Mouse (Mus musculus): ENCODE measurements around the gene Ucma.

The Ucma gene

GRCm38 (mm10) chr2:5007107-5007506 is 31.2 kb downstream of the Ucma start:
- DNase-seq = no peak

GRCm38 (mm10) chr2:5011898-5012490 is 36.1 kb downstream of the Ucma start:
- no peak for DNase-seq

- DNase-seq = peak; percentile 89 to 90
These were observed 36.8 kb downstream of the Ucma start, which contains the start of gene Mcm10 for GRCm38 (mm10) chr2:5012491-5013324. Mcm10 (minus strand) TSS chr2:5012791.

DNA sequence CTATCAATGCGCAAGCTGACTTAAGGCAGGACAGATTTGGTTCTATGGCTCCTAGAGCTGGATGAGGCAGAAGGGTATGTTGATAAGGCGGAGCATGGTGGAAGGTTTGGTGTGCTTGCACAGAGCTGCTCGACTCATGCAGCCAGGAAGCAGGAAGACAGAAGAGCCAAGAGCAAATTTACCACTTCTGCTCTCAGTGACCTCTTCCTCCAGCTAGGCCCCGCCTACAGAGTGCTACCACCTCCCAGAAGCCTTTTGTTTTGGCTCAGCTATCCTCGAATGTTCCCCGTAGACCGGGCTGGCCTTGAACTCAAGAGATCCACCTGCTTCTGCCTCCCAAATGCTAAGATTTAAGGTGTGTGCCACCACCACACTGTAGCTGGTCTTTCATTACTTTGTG is 38.7 kb downstream of the Ucma start:
- no peak for DNase-seq

GRCm38 (mm10) chr2:5015527-5015926 is 39.6 kb downstream of the Ucma start:
- no peak for DNase-seq

DNA sequence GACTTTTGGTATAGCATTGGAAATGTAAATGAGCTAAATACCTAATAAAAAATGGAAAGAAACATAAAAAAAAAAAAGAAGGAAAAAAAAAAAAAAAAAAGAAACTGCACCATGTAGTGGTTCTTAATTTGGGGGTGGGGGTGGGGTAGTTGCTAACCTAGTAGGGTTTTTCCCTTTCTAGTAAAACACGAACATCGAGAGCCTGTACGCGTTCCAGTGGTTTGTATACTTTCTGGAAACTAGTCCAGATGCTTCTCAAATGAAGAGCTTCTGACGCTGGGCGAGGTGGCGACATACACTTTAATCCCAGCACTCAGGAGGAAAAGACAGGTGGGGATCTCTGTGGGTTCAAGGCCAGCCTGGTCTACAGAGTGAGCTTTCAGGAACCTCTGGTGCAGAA is 41.0 kb downstream of the Ucma start:
- DNase-seq = no peak

GRCm38 (mm10) chr2:5019708-5020107 is 43.8 kb downstream of the Ucma start:
- DNase-seq = no peak

DNA sequence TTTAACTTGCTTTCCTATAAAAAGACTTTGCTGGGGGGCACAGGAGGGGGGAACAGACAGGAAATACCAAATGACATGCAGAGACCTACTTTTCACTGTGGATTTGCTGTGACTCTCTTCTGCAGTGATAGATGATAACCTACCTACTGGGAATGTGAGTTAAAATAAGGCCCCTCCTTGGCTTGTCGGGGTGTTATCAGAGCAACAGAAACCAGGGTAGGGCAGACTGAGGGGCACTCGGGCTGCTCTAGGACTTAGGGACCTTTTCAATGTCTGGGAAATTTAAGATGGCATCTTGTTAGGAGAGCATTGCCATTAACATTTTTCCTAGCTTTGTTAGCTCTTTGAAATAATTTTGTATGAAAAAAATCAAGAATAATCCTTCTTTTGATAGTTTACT is 47.4 kb downstream of the Ucma start:
- no peak for DNase-seq

- DNase-seq = no peak
These were observed 47.9 kb downstream of the Ucma start for GRCm38 (mm10) chr2:5023699-5024399.

GRCm38 (mm10) chr2:5025162-5025733 is 49.3 kb downstream of the Ucma start:
- peak; percentile 42 to 44 for DNase-seq

GRCm38 (mm10) chr2:5027057-5027456 is 51.1 kb downstream of the Ucma start:
- no peak for DNase-seq

- no peak for DNase-seq
These were observed 52.1 kb downstream of the Ucma start for GRCm38 (mm10) chr2:5028047-5028446.

GRCm38 (mm10) chr2:5029808-5030207 is 53.9 kb downstream of the Ucma start:
- no peak for DNase-seq

DNA sequence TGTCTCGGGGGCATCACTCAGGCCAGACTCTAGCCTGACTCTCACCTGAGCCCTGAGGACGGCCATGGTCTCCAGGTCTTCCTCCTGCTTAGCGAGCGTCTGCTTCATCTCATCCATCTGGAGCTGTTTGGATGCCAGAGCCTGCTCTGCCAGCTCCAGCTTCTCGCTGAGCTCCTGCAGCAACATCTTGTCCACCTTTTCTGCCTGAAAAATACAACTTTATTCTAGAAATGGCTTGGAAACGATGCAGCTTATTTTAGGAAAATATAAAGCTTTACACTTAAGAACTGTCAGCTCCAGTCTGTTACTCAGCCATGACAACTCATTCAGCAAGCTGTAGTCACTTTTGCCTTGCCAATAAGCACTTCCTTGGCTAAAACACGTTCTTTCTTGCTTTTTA is 55.3 kb downstream of the Ucma start:
- no peak for DNase-seq

DNA sequence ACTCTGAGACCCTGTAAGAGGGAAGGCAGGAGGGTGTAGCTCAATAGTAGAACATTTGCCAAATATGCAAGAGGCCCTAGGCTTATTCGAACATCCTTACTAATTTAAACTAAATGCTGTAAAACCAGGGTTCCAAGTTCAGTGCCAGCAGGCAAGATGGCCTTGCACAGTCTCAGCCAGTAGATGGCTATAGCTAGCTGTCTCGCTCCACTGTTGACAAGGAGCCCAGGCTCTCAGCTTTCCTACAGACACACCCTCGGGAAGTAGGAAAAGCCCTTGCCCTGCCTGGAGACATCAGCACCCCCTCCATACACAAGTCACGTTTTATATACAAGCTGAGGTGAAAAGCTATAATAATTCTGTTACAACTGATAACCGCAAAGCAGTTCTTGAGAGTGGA is 56.7 kb downstream of the Ucma start:
- DNase-seq = no peak

DNA sequence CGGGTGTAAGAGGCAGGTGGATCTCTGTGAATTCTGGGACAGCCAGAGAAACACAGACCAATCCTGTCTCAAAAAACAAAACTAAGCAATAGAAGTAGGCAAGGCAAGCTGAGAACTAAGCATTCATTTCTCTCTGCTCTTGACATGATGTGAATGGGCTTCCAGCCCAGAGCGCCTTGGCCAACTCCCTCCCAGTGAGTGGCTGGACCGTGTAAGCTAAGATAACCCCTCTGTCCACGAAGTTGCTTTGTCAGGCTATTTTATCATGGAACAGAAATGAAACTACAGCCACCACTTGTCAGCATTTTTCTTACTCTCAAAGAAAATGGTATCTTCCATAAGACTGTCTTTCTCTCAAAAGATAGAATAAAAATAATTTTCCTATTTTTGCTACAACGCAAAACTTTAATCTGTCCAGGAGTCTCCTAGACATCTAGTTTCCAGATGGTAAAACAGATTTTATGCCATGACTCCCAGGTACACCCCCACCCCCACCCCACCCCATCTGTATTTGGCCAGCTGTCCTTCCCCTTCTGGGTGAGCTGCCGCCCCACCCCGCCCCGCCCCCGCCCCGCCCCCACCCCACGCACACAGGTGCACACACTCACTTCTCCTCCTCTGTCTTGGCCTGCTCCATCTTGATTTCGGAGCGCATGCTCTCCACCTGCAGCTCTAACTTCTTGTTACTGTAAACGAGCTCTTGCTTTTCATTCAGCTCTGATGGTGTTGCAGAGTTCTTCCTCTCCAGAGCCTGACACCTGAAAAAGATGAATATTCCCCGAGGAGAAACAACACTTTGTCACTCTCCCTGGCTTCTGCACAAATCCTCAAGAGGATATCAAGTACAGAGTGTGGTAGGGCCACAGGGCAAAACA is 57.9 kb downstream of the Ucma start:
- no peak for DNase-seq

- no peak for DNase-seq
These were observed 58.9 kb downstream of the Ucma start for GRCm38 (mm10) chr2:5034801-5035200.

DNA sequence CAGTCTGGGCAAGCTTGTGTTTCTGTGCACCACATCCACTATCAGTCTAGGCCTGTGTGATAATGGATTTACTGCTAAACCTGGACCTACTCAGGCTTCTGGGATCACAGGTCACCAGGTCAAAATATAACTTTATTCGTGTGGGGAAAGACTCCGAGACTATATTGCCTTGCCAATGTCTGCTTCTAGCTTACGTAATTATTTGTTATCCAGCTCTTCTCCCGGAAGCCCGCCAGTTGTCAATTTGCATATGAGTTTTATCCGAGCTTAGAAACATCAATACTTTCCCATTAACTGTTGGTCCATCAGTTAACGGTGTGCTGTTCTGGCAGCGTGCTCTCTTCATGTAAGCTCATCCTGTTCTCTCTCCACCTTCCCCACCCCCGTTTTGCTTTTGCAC is 59.3 kb downstream of the Ucma start:
- no peak for DNase-seq
